Mouse (Mus musculus) erythroblast, embryonic 14.5 days (primary cell): Measurements from ENCODE around the gene Grk5.

Source experiments
- GATA1 ChIP-seq: IDR thresholded peaks from 2 replicates; pipeline ENCODE4 v1.6.1; 2012; ENCODE audit warnings: low read length, inconsistent platforms, mixed read lengths
- TAL1 ChIP-seq: IDR thresholded peaks from 3 replicates; pipeline ENCODE4 v1.6.1; 2012; ENCODE audit warnings: low read length, inconsistent platforms, mixed read lengths

- TF ChIP-seq GATA1 (no peak), TAL1 (no peak)
Measured at GRCm38 (mm10) chr19:60889101-60889713, 342 bp upstream of the Grk5 start.
